Mouse (Mus musculus) midbrain, embryonic 13.5 days (tissue): ENCODE measurements around the gene Gpr12. TPM values are rescaled to one million over a fixed set of nuclear protein-coding genes. Genes with fewer than 3 reads are reported as not detected.
"Not testable (repeated sequence)": the region's sequence is repeated elsewhere in the genome, so short reads cannot be mapped to it uniquely, and the experiment has no call there.

Source experiments
- ATAC-seq: fragments of 200-750 bp; cut with Nextera tagmentation; 2 replicates; pipeline ENCODE4 v1.8.0; 2017; ENCODE audit warnings: mild to moderate bottlenecking, moderate TSS enrichment, moderate library complexity
- H3K27ac ChIP-seq: fragments of 300-500 bp; sonication (generic); 2 replicates; pipeline ENCODE4 v1.5.1; 2015; ENCODE audit warnings: inconsistent platforms, mild to moderate bottlenecking, moderate library complexity
- H3K27me3 ChIP-seq: fragments of 300-500 bp; sonication (generic); 2 replicates; pipeline ENCODE4 v1.6.1; 2015; ENCODE audit warnings: mild to moderate bottlenecking, inconsistent platforms
- H3K36me3 ChIP-seq: fragments of 300-500 bp; sonication (generic); 2 replicates; pipeline ENCODE4 v1.6.1; 2015; ENCODE audit warnings: mild to moderate bottlenecking, inconsistent platforms
- H3K4me1 ChIP-seq: fragments of 300-500 bp; sonication (generic); replicated peaks from 2 replicates; pipeline ENCODE4 v1.6.1; 2015; ENCODE audit warnings: inconsistent platforms
- H3K4me2 ChIP-seq: fragments of 300-500 bp; sonication (generic); replicated peaks from 2 replicates; pipeline ENCODE4 v1.6.1; 2015; ENCODE audit warnings: moderate library complexity, mild to moderate bottlenecking, inconsistent platforms
- H3K4me3 ChIP-seq: fragments of 300-500 bp; sonication (generic); replicated peaks from 2 replicates; pipeline ENCODE4 v1.5.1; 2015; ENCODE audit warnings: mild to moderate bottlenecking, inconsistent platforms
- H3K9ac ChIP-seq: fragments of 300-500 bp; sonication (generic); replicated peaks from 2 replicates; pipeline ENCODE4 v1.6.1; 2015; ENCODE audit warnings: mild to moderate bottlenecking, inconsistent platforms
- H3K9me3 ChIP-seq: fragments of 300-500 bp; sonication (generic); 2 replicates; pipeline ENCODE4 v1.6.1; 2016; ENCODE audit warnings: mild to moderate bottlenecking, inconsistent platforms
- WGBS: fragments of 180-500 bp; shearing (Covaris S2); methylation state at CpG from one replicate; pipeline ENCODE4 v1.1.7; 2015; 5-methylcytosine and 5-hydroxymethylcytosine counted together
- polyA plus RNA-seq: library from polyadenylated mRNA; unstranded; fragments of >200 nt; fragmentation: Nextera tagmentation; extraction: Ambion mirVana; gene quantifications from 2 replicates; pipeline ENCODE4 v1.2.1, GENCODE M21; 2015

Gene Gpr12
- polyA plus RNA-seq, 1 experiment from 2014 or later, result 6.7 TPM

- Histone ChIP-seq H3K27ac (no peak overlapping the region), H3K4me2 (peak overlapping the region; percentile 90), H3K9ac (peak overlapping the region; percentile 75), H3K4me1 (peaks cover 13% of the 10 kb centered on the region), H3K4me3 (peak overlapping the region; percentile 62), H3K36me3 (no peaks in the 10 kb centered on the region), H3K27me3 (peaks cover 58% of the 10 kb centered on the region), H3K9me3 (no peaks in the 10 kb centered on the region)
- ATAC-seq, result no peak
- 11% methylated on average over 10 of the region's 10 CpGs for WGBS
These were observed 922 bp downstream of the Gpr12 start for GRCm38 (mm10) chr5:146584156-146584477.

GRCm38 (mm10) chr5:146576668-146577067, 8.4 kb downstream of the Gpr12 start:
- Histone ChIP-seq H3K4me2 (no peak overlapping the region), H3K27ac (no peak overlapping the region), H3K9me3 (no peaks in the 10 kb centered on the region), H3K36me3 (no peaks in the 10 kb centered on the region), H3K27me3 (no peaks in the 10 kb centered on the region), H3K4me1 (no peaks in the 10 kb centered on the region), H3K4me3 (no peak overlapping the region), H3K9ac (no peak overlapping the region)
- ATAC-seq, result no peak
- 90% methylated on average over 3 of the region's 3 CpGs for WGBS

- not testable (repeated sequence) for H3K36me3 ChIP-seq, H3K4me1 ChIP-seq, H3K9me3 ChIP-seq, H3K4me3 ChIP-seq, H3K4me2 ChIP-seq, H3K27me3 ChIP-seq, H3K9ac ChIP-seq, H3K27ac ChIP-seq, ATAC-seq
- WGBS, result 92% methylated on average over 4 of the region's 4 CpGs
These were observed 12.3 kb downstream of the Gpr12 start for GRCm38 (mm10) chr5:146572735-146573042.

DNA sequence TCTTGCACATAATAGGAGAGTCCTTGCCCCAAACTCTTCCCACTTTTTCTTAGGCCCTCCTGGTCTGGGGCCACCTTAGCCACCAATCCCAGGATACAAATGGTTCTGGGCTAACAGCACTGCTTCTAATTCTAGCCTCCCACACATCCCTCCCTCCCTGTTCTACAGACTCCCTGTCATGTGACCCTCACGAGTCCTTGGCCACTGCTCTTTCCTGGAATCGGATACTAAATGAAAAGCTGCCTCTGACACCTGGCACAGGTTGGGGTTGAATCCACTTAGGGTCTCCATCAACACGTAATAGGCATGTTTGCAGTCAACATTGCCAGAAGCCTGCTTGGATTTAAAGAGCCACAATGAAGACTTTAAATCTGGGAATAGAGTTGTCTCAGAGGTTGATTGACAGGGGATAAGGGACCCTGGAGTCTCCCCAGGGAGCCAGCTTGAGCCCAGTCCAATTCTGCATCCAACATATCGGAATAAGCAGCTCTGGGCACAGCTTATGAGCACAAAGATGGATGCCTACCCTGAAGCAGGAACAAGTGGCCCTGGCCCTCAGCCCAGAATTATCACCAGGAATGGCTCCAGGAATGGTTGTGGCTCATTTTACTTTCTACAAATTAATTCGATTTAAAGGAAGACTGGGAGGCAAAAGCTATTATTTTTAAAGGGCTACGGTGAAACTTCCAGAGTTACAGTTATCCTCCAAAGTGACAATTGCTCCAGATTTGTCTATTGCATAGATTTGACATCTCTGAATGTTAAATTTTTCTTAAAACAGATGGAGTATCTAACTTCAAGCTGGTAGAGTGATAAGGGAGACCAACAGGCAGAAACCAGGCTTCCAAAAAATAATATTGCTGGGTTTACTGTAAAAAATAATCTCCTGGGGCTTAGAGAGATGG, 13.0 kb downstream of the Gpr12 start:
- peak; percentile 53 for ATAC-seq
- 65% methylated on average over 6 of the region's 6 CpGs for WGBS
- H3K4me3 ChIP-seq, H3K4me2 ChIP-seq, H3K9me3 ChIP-seq, H3K27ac ChIP-seq, H3K9ac ChIP-seq, H3K36me3 ChIP-seq, H3K4me1 ChIP-seq, H3K27me3 ChIP-seq: not testable (repeated sequence)

- H3K36me3 ChIP-seq, H3K27me3 ChIP-seq, ATAC-seq, H3K9ac ChIP-seq, H3K4me1 ChIP-seq, H3K27ac ChIP-seq, H3K9me3 ChIP-seq, H3K4me2 ChIP-seq, H3K4me3 ChIP-seq: not testable (repeated sequence)
- 90% methylated on average over 6 of the region's 6 CpGs for WGBS
These were observed 14.9 kb downstream of the Gpr12 start for GRCm38 (mm10) chr5:146570179-146570578.

GRCm38 (mm10) chr5:146567054-146567453, 18.0 kb downstream of the Gpr12 start:
- no peak for ATAC-seq
- no peaks in the 10 kb centered on the region for H3K36me3 ChIP-seq
- H3K4me2 ChIP-seq, result no peak overlapping the region
- no peaks in the 10 kb centered on the region for H3K4me1 ChIP-seq
- no peaks in the 10 kb centered on the region for H3K27me3 ChIP-seq
- H3K27ac ChIP-seq, result no peak overlapping the region
- no peaks in the 10 kb centered on the region for H3K9me3 ChIP-seq
- H3K9ac ChIP-seq, result no peak overlapping the region
- WGBS, result 61% methylated on average over 4 of the region's 4 CpGs
- H3K4me3 ChIP-seq, result no peak overlapping the region

DNA sequence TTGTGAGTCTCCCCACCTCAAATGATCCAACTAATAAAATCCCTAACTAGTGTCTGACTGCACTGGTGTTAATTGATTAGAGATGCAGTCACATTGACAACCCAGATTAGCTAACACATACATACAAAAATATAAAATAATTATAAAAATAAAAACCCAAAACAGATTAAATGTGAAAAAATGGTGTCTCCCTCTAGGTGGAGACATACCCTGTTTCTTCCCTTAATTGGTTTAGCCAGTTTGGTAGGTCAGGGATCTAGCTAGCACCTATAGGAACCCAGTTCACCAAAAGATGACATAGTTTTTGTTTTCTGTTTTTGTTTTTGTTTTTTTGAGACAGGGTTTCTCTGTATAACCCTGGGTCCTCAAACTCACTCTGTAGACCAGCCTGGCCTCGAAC, 20.8 kb downstream of the Gpr12 start:
- no peaks in the 10 kb centered on the region for H3K36me3 ChIP-seq
- H3K9me3 ChIP-seq, result no peaks in the 10 kb centered on the region
- ATAC-seq, result no peak
- H3K9ac ChIP-seq, result no peak overlapping the region
- H3K27ac ChIP-seq, result no peak overlapping the region
- no peak overlapping the region for H3K4me3 ChIP-seq
- H3K4me2 ChIP-seq, result no peak overlapping the region
- no peaks in the 10 kb centered on the region for H3K4me1 ChIP-seq
- H3K27me3 ChIP-seq, result no peaks in the 10 kb centered on the region
- 83% methylated on average over 1 of the region's 1 CpGs for WGBS

DNA sequence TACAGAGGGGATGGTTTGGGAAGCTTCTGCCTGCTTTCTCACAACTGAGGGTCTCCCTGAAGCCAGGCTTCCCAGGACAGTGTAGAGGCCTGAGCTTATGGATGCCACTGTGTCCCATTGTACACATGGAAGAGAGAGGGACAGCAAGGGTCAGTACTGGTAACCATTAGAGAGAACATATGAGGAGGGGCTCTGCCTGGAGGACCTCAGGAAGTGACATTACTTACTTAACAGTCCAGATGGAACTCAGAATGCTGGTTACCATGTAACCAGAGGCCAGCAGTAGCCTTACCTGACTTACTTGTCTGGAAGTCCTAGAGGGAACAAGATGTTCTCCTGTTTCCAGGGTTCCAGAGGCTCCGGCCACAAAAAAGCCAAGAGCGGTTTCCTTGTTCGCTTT, 29.2 kb downstream of the Gpr12 start, which contains the start of gene Gm3415:
TSS of gene Gm3415 (plus strand) at position 301 of the 400 bp plus-strand sequence.
- not testable (repeated sequence) for H3K27ac ChIP-seq, H3K4me2 ChIP-seq, H3K36me3 ChIP-seq, H3K4me1 ChIP-seq, H3K4me3 ChIP-seq, ATAC-seq, H3K9ac ChIP-seq, H3K9me3 ChIP-seq, H3K27me3 ChIP-seq
- no CpG with 5 or more reads among the region's 3 CpGs for WGBS

DNA sequence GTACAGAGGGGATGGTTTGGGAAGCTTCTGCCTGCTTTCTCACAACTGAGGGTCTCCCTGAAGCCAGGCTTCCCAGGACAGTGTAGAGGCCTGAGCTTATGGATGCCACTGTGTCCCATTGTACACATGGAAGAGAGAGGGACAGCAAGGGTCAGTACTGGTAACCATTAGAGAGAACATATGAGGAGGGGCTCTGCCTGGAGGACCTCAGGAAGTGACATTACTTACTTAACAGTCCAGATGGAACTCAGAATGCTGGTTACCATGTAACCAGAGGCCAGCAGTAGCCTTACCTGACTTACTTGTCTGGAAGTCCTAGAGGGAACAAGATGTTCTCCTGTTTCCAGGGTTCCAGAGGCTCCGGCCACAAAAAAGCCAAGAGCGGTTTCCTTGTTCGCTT, 47.7 kb downstream of the Gpr12 start, which contains the start of gene Gm3409:
TSS of gene Gm3409 (plus strand) at position 301 of the 400 bp plus-strand sequence.
- H3K27me3 ChIP-seq, H3K4me1 ChIP-seq, H3K4me3 ChIP-seq, H3K4me2 ChIP-seq, H3K27ac ChIP-seq, H3K36me3 ChIP-seq, H3K9me3 ChIP-seq, ATAC-seq, H3K9ac ChIP-seq: not testable (repeated sequence)
- WGBS, result 90% methylated on average over 3 of the region's 3 CpGs

Other genes with a start within 250 kb of the Gpr12 start
- gene Wasf3, start 200.3 kb downstream of the Gpr12 start, polyA plus RNA-seq, result 11.5 and 12.1 TPM in 2 replicates
- gene Gm6408, start 103.3 kb downstream of the Gpr12 start, polyA plus RNA-seq, result not detected in 2 replicates
- gene Gm6370, start 93.9 kb downstream of the Gpr12 start, polyA plus RNA-seq, result not detected in 2 replicates
- gene 4930449I24Rik, start 82.8 kb downstream of the Gpr12 start, polyA plus RNA-seq, result not detected in 2 replicates
- not detected in 2 replicates for gene Gm3402, start 71.1 kb downstream of the Gpr12 start, polyA plus RNA-seq
- not detected in 2 replicates for gene Gm3404, start 59.4 kb downstream of the Gpr12 start, polyA plus RNA-seq
- gene Gm3409, start 47.6 kb downstream of the Gpr12 start, polyA plus RNA-seq, result not detected in 2 replicates
- gene Gm3415, start 29.1 kb downstream of the Gpr12 start, polyA plus RNA-seq, result not detected in 2 replicates
- gene Usp12, start 209.8 kb upstream of the Gpr12 start, polyA plus RNA-seq, result 11.9 and 13.8 TPM in 2 replicates
- 371 and 386 TPM in 2 replicates for gene Rpl21, start 247.7 kb upstream of the Gpr12 start, polyA plus RNA-seq